Mouse (Mus musculus) G1E (cell line): Measurements from ENCODE around the gene Gm49394. TPM values are rescaled to one million over a fixed set of nuclear protein-coding genes. Genes with fewer than 3 reads are reported as not detected.

Experiments used
- ATAC-seq: 2 replicates; pipeline ENCODE4 v1.8.0; 2016; ENCODE audit warnings: mild to moderate bottlenecking; ENCODE audit not compliant: insufficient number of reproducible peaks, poor library complexity, low FRiP score, severe bottlenecking; ENCODE audit errors: extremely low read depth
- DNase-seq: peaks from one replicate; pipeline ENCODE4 v3.0.0; 2012; ENCODE audit warnings: low spot score
- H3K27me3 ChIP-seq: 2 replicates; pipeline ENCODE4 v1.6.1; 2012; ENCODE audit warnings: mild to moderate bottlenecking, low read length, inconsistent platforms; ENCODE audit not compliant: insufficient read depth
- H3K36me3 ChIP-seq: replicated peaks from 2 replicates; pipeline ENCODE3; 2012; ENCODE audit warnings: mild to moderate bottlenecking, inconsistent platforms
- H3K4me1 ChIP-seq: 2 replicates; pipeline ENCODE4 v1.6.1; 2012; ENCODE audit warnings: low read depth, low read length, inconsistent platforms, mixed read lengths; ENCODE audit not compliant: insufficient read depth
- H3K4me3 ChIP-seq: 2 replicates; pipeline ENCODE4 v1.5.1; 2012; ENCODE audit warnings: low read depth, mild to moderate bottlenecking, inconsistent platforms, low read length, moderate library complexity, mixed read lengths
- H3K9me3 ChIP-seq: replicated peaks from 2 replicates; pipeline ENCODE4 v1.6.1; 2012; ENCODE audit warnings: inconsistent platforms
- CTCF ChIP-seq: IDR thresholded peaks from 2 replicates; pipeline ENCODE4 v1.5.1; 2012; ENCODE audit warnings: low read depth, low read length, inconsistent platforms, mixed read lengths
- GATA1 ChIP-seq: IDR thresholded peaks from 2 replicates; pipeline ENCODE4 v1.6.1; 2012; ENCODE audit warnings: borderline replicate concordance, low read length, inconsistent platforms, mixed read lengths
- GATA2 ChIP-seq: IDR thresholded peaks from 2 replicates; pipeline ENCODE4 v1.6.1; 2012; ENCODE audit warnings: low read depth, low read length, inconsistent platforms, borderline replicate concordance
- POLR2AphosphoS5 ChIP-seq: IDR thresholded peaks from 2 replicates; pipeline ENCODE4 v1.6.1; 2012; ENCODE audit warnings: low read depth, low read length, inconsistent platforms; ENCODE audit not compliant: insufficient replicate concordance
- TAL1 ChIP-seq: conservative IDR thresholded peaks from 2 replicates; pipeline ENCODE4 v1.6.1; 2012; ENCODE audit warnings: low read depth, low read length, inconsistent platforms, mixed read lengths
- polyA plus RNA-seq: library from polyadenylated mRNA; stranded (reverse); fragments of >175 nt; gene quantifications from 2 replicates; pipeline ENCODE4 v1.2.3, GENCODE M21; 2012
- total RNA-seq, 2 experiments: library from RNA; stranded (forward) in 1 of 2; stranded (reverse) in 1 of 2; fragments of 200-1000 nt in 1 of 2; fragments of >200 nt in 1 of 2; fragmentation: Nextera tagmentation in 1 of 2; gene quantifications; 2 replicates each; pipeline ENCODE4 v1.2.3; 2014 to 2017

The Gm49394 gene
- not detected in 2 replicates for total RNA-seq (2014; fragmentation: Nextera tagmentation)
- total RNA-seq (2017), result under 0.01 TPM in 1 of 2 replicates, not detected in the other
- polyA plus RNA-seq, result not detected in 2 replicates

DNA sequence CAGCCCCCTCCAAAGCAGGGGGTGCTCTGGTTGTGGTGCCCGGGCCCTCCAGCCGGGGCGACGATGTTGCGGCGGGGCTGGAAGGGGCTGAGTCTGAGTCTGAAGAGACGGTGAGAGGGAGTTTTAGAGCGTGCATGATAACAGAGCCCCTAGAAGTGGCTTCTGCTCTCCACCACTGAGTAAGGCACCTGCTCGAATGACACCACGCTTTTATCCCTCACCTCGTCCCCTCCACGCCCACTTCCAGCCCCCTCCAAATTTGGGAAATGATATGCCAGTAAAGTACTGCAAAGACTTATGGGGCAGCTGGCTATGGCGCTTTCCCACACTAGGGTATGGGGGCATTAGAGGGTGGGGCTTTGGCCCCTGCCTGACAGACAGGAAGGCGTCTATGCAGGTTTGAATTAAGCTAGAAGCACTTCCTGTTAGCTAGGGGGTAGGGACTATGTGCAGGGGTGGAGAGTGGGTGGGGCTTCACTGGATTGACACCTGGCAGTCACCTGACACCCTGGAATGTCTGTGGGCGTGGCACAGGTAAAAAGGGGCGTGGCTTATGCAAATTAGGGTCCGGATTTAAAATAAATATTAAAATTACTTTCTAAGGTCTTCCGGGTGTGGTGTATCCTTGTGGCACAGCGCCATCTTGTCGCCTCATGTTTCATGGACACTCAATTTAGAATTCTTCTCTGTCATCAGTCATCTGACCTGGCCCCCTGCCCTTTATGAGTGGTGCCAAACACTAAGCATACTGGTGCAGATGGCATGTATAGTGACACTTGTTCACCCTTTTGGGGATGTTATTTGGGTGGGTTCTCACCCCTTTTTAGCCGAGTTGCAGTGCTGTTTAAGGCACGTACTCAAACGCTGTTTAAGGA, at the start of gene Gm49394:
Gene Gm49394, minus strand, starts transcription at position 192 of the 875 bp plus-strand sequence.
- ATAC-seq (no peak), DNase-seq (no peak)
- no peak within 1 kb of the TSS; the same call in 1 of the 2 replicates for H3K4me3 ChIP-seq
- no peaks in the 10 kb centered on the region for H3K4me1 ChIP-seq
- H3K9me3 ChIP-seq, result peaks cover 40% of the 10 kb centered on the region
- TF ChIP-seq POLR2AphosphoS5 (no peak), GATA1 (no peak), CTCF (no peak), GATA2 (no peak), TAL1 (no peak)
- H3K27me3 ChIP-seq, result no peaks in the 10 kb centered on the region
- no peaks in the 10 kb centered on the region for H3K36me3 ChIP-seq

DNA sequence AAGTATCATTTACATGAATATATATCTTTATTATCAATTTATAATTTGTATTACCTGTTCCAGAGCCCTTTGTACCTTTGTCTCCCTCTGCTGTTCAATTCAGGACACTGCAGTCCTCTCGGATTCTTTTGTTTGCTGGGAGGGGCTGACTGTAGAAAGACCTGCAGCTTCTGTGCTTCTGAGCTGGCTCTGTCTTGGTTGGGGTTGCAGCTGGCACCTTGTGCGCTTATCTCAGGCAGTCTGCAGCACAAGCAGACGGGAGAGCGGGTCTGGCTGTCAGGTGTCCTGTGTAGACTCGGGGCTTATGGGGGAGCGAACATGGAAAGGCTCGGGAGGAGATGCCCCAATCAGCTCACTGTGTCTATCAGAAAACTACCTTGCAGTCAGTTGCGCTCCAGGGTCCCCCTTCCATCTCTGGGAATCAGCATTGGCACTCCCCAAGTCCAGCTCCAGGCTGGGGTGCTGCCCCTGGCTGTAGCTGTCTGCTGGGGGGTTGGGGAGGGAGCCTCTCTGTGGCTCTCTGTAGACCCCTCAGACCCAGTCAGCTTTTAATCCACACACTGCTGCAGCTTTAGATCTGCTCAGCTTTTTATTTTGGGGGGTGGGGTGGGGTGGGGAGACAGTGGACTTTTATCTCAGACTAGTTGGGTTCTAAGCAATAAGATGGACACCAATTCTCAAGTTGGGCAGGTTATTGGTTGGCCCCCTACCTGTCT, 45.2 kb upstream of the Gm49394 start:
- no peaks in the 10 kb centered on the region for H3K27me3 ChIP-seq
- DNase-seq (peak; percentile 3), ATAC-seq (no peak)
- TF ChIP-seq CTCF (peak; percentile 46; the same call in 1 of the 2 replicates), GATA1 (no peak)
- H3K4me3 ChIP-seq, result no peak overlapping the region
- no peaks in the 10 kb centered on the region for H3K4me1 ChIP-seq
- no peaks in the 10 kb centered on the region for H3K36me3 ChIP-seq
- no peaks in the 10 kb centered on the region for H3K9me3 ChIP-seq

DNA sequence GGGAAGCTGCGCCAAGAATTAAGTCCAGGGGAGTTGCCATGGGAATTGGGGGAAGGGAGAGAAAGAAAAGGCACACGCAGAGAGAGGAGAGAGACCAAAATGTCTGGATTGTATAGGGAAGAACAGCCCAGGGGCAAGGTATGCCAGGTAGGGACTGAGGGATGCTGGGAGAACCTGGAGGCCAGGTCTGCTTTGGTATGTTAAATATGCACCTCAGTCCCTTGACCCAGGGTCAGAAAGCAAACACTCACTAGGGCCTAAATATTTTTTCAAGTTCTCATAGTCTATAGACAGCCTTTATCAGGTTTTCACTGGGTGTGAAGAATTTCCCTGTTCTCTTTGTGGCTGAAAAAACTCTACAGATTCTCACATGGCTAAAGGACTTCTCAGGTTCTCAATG, 37.1 kb upstream of the Gm49394 start:
- ATAC-seq (no peak), DNase-seq (no peak)
- TF ChIP-seq POLR2AphosphoS5 (no peak), TAL1 (no peak), GATA2 (no peak), CTCF (no peak), GATA1 (no peak)
- H3K36me3 ChIP-seq, result no peaks in the 10 kb centered on the region
- no peaks in the 10 kb centered on the region for H3K27me3 ChIP-seq
- no peaks in the 10 kb centered on the region for H3K4me1 ChIP-seq
- H3K4me3 ChIP-seq, result no peak overlapping the region
- no peaks in the 10 kb centered on the region for H3K9me3 ChIP-seq

DNA sequence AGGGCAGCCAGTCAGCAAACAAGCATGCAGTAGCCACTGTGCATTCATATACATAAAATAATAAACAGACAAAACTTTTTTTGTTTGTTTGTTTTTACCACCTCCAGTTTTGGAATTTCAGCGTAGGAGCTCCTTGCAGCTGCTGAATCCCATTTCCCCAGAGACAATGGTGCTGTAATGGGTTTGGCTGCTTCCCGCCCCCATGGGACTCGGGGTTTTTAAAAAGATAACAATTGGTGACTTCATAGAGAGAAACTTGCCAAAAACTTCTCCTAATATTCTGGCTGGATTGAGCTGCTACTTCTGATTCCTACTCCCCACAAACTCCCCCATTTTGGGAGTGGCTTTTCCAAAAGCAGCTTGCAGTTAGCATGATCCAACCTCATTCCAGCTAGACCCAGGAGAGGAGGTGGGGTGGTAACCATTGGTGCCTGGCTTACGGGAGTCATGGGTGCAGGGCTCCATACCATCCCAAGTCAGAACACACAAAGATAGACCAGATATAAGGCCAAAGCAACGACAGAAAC, 29.7 kb upstream of the Gm49394 start:
- Histone ChIP-seq H3K4me3 (no peak overlapping the region), H3K27me3 (no peaks in the 10 kb centered on the region), H3K4me1 (no peaks in the 10 kb centered on the region), H3K9me3 (no peaks in the 10 kb centered on the region), H3K36me3 (no peaks in the 10 kb centered on the region)
- ATAC-seq (no peak), DNase-seq (no peak)
- TF ChIP-seq POLR2AphosphoS5 (no peak), TAL1 (no peak), GATA2 (no peak), GATA1 (no peak), CTCF (no peak)

DNA sequence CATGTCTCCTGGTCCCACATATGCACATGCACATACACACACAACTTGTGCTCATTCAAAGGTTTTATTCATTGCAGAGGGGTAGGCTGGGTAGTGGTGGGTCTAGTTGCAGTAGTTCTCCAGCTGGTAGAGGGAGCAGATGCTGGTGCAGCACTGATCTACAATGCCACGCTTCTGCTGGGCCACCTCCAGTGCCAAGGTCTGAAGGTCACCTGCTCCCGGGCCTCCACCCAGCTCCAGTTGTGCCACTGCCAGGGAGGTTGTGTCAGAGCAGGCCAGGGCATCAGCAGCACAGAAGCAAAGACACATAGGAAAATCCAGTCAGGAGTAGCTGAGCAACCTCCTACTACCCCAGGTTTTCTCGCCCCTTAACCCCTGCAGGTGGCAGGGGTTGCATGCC, 8.9 kb upstream of the Gm49394 start:
- H3K4me3 ChIP-seq, result no peak overlapping the region
- H3K9me3 ChIP-seq, result no peaks in the 10 kb centered on the region
- TF ChIP-seq GATA2 (no peak), GATA1 (no peak), POLR2AphosphoS5 (no peak), TAL1 (no peak), CTCF (no peak)
- H3K4me1 ChIP-seq, result no peaks in the 10 kb centered on the region
- H3K27me3 ChIP-seq, result no peaks in the 10 kb centered on the region; the same call in 1 of the 2 replicates
- DNase-seq (no peak), ATAC-seq (no peak)
- no peaks in the 10 kb centered on the region for H3K36me3 ChIP-seq

DNA sequence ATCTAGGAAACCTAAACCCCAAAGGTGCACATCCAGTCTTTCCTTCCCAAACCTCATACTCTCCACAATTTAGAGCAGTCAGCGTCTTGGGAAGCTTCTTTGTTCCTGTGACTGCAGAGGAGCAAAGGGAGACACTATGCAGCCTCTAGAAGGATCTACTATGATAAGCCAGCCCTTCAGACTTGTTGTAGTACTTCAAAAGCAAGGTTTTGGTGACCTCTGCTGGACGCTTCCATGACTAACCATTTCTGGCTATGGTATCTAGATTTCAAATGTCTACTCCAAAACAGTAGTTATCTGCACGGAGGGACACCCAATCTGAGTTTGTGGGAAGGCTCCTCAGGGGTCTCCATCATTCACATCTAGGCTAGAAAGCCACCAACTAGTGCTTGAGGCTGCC, 5.9 kb upstream of the Gm49394 start:
- no peaks in the 10 kb centered on the region for H3K4me1 ChIP-seq
- H3K4me3 ChIP-seq, result no peak overlapping the region
- no peaks in the 10 kb centered on the region for H3K36me3 ChIP-seq
- H3K9me3 ChIP-seq, result peaks cover 5% of the 10 kb centered on the region; the same call in 1 of the 2 replicates
- TF ChIP-seq GATA2 (no peak), CTCF (no peak), TAL1 (no peak), GATA1 (no peak), POLR2AphosphoS5 (no peak)
- peak; percentile 32 for DNase-seq
- no peak for ATAC-seq
- no peaks in the 10 kb centered on the region; the same call in 1 of the 2 replicates for H3K27me3 ChIP-seq
